Mouse (Mus musculus): ENCODE results near the gene Rxrb. TPM values are rescaled to one million over a fixed set of nuclear protein-coding genes. Genes with fewer than 3 reads are reported as not detected.

Rxrb gene
- polyA plus RNA-seq, 1 experiment from 2014 or later, result 35.3 TPM

GRCm38 (mm10) chr17:34025756-34026151, 5.9 kb upstream of the Rxrb start:
- Histone ChIP-seq H3K4me3 (ENCODE audit: low read depth, low read length) (peak overlapping the region; percentile 87), H3K27ac (ENCODE audit: low read depth) (no peak overlapping the region), H3K9me3 (ENCODE audit: low read depth, low read length) (no peaks in the 10 kb centered on the region), H3K27me3 (ENCODE audit: insufficient read depth, low read length) (no peaks in the 10 kb centered on the region), H3K4me2 (peak overlapping the region; percentile 98), H3K4me1 (ENCODE audit: insufficient read depth) (peaks cover 35% of the 10 kb centered on the region; the same call in 1 of the 2 replicates), H3K36me3 (ENCODE audit: insufficient read depth) (peaks cover 47% of the 10 kb centered on the region), H3K9ac (peak overlapping the region; percentile 88)
- 17% methylated on average over 7 of the region's 7 CpGs for WGBS
- TF ChIP-seq CTCF (IDR thresholded peaks at IDR 0.05; ENCODE audit: low read depth), result no peak
- ATAC-seq (ENCODE audit: insufficient read depth) (no peak), DNase-seq (no peak)

- Histone ChIP-seq H3K4me3 (ENCODE audit: low read depth, low read length) (peak overlapping the region; percentile 87; the same call in 1 of the 2 replicates), H3K4me2 (peak overlapping the region; percentile 98), H3K9me3 (ENCODE audit: low read depth, low read length) (no peaks in the 10 kb centered on the region), H3K27ac (ENCODE audit: low read depth) (no peak overlapping the region), H3K27me3 (ENCODE audit: insufficient read depth, low read length) (no peaks in the 10 kb centered on the region), H3K4me1 (ENCODE audit: insufficient read depth) (peaks cover 35% of the 10 kb centered on the region; the same call in 1 of the 2 replicates), H3K9ac (no peak overlapping the region), H3K36me3 (ENCODE audit: insufficient read depth) (peaks cover 43% of the 10 kb centered on the region)
- 31% methylated on average over 2 of the region's 2 CpGs for WGBS
- no peak for TF ChIP-seq CTCF (IDR thresholded peaks at IDR 0.05; ENCODE audit: low read depth)
- DNase-seq (no peak), ATAC-seq (ENCODE audit: insufficient read depth) (no peak)
Observed at GRCm38 (mm10) chr17:34026221-34026620, 5.4 kb upstream of the Rxrb start.

GRCm38 (mm10) chr17:34026917-34027655, 4.5 kb upstream of the Rxrb start:
- TF ChIP-seq CTCF (IDR thresholded peaks at IDR 0.05; ENCODE audit: low read depth), result no peak
- H3K9me3 ChIP-seq (ENCODE audit: low read depth, low read length), result no peaks in the 10 kb centered on the region
- H3K27me3 ChIP-seq (ENCODE audit: insufficient read depth, low read length), result no peaks in the 10 kb centered on the region
- ATAC-seq (ENCODE audit: insufficient read depth) (no peak), DNase-seq (no peak)
- peaks cover 35% of the 10 kb centered on the region; the same call in 1 of the 2 replicates for H3K4me1 ChIP-seq (ENCODE audit: insufficient read depth)
- peak overlapping the region; percentile 79 for H3K27ac ChIP-seq (ENCODE audit: low read depth)
- peak overlapping the region; percentile 98 for H3K4me2 ChIP-seq
- H3K4me3 ChIP-seq (ENCODE audit: low read depth, low read length), result peak overlapping the region; percentile 67
- H3K36me3 ChIP-seq (ENCODE audit: insufficient read depth), result peaks cover 36% of the 10 kb centered on the region
- 8% methylated on average over 36 of the region's 36 CpGs for WGBS
- peak overlapping the region; percentile 65 for H3K9ac ChIP-seq

DNA sequence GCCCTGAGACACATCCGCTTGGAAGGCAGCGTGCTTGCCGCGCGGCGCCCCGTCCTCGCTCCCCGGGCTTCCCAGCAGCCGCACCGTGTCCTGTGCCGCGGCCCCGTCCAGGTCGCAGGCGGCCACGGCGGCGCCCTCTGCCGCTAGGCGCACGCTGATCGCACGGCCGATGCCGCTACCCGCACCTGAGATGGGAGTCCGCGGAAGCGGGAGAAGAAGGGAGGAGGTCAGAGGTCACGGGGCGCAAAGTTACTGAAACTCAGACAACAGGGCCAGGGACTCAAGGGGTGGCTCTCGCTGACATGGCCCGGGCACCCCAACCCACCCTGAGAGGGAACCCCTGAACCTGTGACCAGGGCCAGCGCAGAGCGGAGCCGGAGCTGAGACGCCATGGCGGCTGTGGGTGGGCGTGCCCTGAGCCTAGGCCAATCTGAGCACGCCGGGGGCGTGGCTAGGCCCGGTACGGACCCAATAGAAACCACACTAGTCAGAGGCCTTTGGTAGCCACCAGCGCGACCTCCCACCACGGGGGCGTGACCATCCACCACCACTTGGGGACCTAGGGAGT, 3.9 kb upstream of the Rxrb start, which contains the start of gene H2-Ke6:
H2-Ke6 (minus strand) TSS at position 405 of the 568 bp plus-strand sequence.
- WGBS, result 1% methylated on average over 49 of the region's 49 CpGs
- Histone ChIP-seq H3K9me3 (ENCODE audit: low read depth, low read length) (no peaks in the 10 kb centered on the region), H3K27ac (ENCODE audit: low read depth) (peak within 1 kb of the TSS; percentile 79), H3K9ac (peak within 1 kb of the TSS; percentile 65), H3K36me3 (ENCODE audit: insufficient read depth) (peaks cover 30% of the 10 kb centered on the region), H3K4me2 (peak within 1 kb of the TSS; percentile 98), H3K27me3 (ENCODE audit: insufficient read depth, low read length) (no peaks in the 10 kb centered on the region), H3K4me3 (ENCODE audit: low read depth, low read length) (peak within 1 kb of the TSS; percentile 79), H3K4me1 (ENCODE audit: insufficient read depth) (peaks cover 35% of the 10 kb centered on the region; the same call in 1 of the 2 replicates)
- TF ChIP-seq CTCF (IDR thresholded peaks at IDR 0.05; ENCODE audit: low read depth), result no peak; the same call in 1 of the 2 replicates
- peak; percentile 98 for DNase-seq
- peak; percentile 75 for ATAC-seq (ENCODE audit: insufficient read depth)

GRCm38 (mm10) chr17:34028501-34029149, 3.0 kb upstream of the Rxrb start:
- Histone ChIP-seq H3K9ac (no peak overlapping the region), H3K4me3 (ENCODE audit: low read depth, low read length) (peak overlapping the region; percentile 79; the same call in 1 of the 2 replicates), H3K4me1 (ENCODE audit: insufficient read depth) (peaks cover 39% of the 10 kb centered on the region; the same call in 1 of the 2 replicates), H3K4me2 (peak overlapping the region; percentile 98), H3K9me3 (ENCODE audit: low read depth, low read length) (no peaks in the 10 kb centered on the region), H3K36me3 (ENCODE audit: insufficient read depth) (peaks cover 25% of the 10 kb centered on the region), H3K27me3 (ENCODE audit: insufficient read depth, low read length) (no peaks in the 10 kb centered on the region), H3K27ac (ENCODE audit: low read depth) (peak overlapping the region; percentile 50; the same call in 1 of the 2 replicates)
- TF ChIP-seq CTCF (IDR thresholded peaks at IDR 0.05; ENCODE audit: low read depth), result no peak
- WGBS, result 67% methylated on average over 17 of the region's 17 CpGs
- ATAC-seq (ENCODE audit: insufficient read depth), result no peak
- DNase-seq, result no peak

GRCm38 (mm10) chr17:34029150-34029889, 2.3 kb upstream of the Rxrb start:
- Histone ChIP-seq H3K4me1 (ENCODE audit: insufficient read depth) (peaks cover 34% of the 10 kb centered on the region; the same call in 1 of the 2 replicates), H3K9me3 (ENCODE audit: low read depth, low read length) (no peaks in the 10 kb centered on the region), H3K4me3 (ENCODE audit: low read depth, low read length) (peak overlapping the region; percentile 79), H3K9ac (no peak overlapping the region), H3K27me3 (ENCODE audit: insufficient read depth, low read length) (no peaks in the 10 kb centered on the region), H3K27ac (ENCODE audit: low read depth) (no peak overlapping the region), H3K36me3 (ENCODE audit: insufficient read depth) (peaks cover 32% of the 10 kb centered on the region), H3K4me2 (peak overlapping the region; percentile 98)
- TF ChIP-seq CTCF (IDR thresholded peaks at IDR 0.05; ENCODE audit: low read depth), result no peak
- ATAC-seq (ENCODE audit: insufficient read depth) (no peak), DNase-seq (no peak)
- 86% methylated on average over 18 of the region's 18 CpGs for WGBS
